Mouse (Mus musculus) CH12.LX (cell line): Measurements from ENCODE around the gene Ccdc81. TPM values are rescaled to one million over a fixed set of nuclear protein-coding genes. Genes with fewer than 3 reads are reported as not detected.

Experiments used
- DNase-seq: peaks from one replicate; pipeline ENCODE4 v3.0.0-alpha.2; 2013; ENCODE audit errors: extremely low read depth
- H3K27ac ChIP-seq: 2 replicates; pipeline ENCODE4 v1.5.1; 2012; ENCODE audit warnings: low read depth, mild to moderate bottlenecking, control low read depth, moderate library complexity; ENCODE audit not compliant: insufficient read depth
- H3K27me3 ChIP-seq: replicated peaks from 2 replicates; pipeline ENCODE3; 2012; ENCODE audit warnings: inconsistent platforms
- H3K36me3 ChIP-seq, 2 experiments: replicated peaks in 1 of 2; 2 replicates each; pipeline versions ENCODE3 to v1.6.1; 2012; ENCODE audit warnings: inconsistent platforms in 1 of 2, low read length in 1 of 2, mild to moderate bottlenecking in 1 of 2, mixed read lengths in 1 of 2, moderate library complexity in 1 of 2; ENCODE audit not compliant: control insufficient read depth in 1 of 2, insufficient read depth in 1 of 2
- H3K4me1 ChIP-seq, 2 experiments: 2 replicates each; pipeline ENCODE4 v1.6.1; 2012; ENCODE audit warnings: inconsistent platforms in 1 of 2, moderate library complexity in 1 of 2; ENCODE audit not compliant: insufficient read depth in 2 of 2, control insufficient read depth in 1 of 2
- H3K4me2 ChIP-seq: 2 replicates; pipeline ENCODE4 v1.6.1; 2012; ENCODE audit warnings: low read depth, mild to moderate bottlenecking, control low read depth; ENCODE audit not compliant: poor library complexity, insufficient read depth, severe bottlenecking
- H3K4me3 ChIP-seq, 3 experiments: fragments of 150-350 bp in 1 of 3; sonication (generic) in 1 of 3; replicated peaks in 1 of 3; 2 replicates each; pipeline versions ENCODE3 to v1.5.1; 2011 to 2012; ENCODE audit warnings: low read depth in 2 of 3, low read length in 2 of 3, mild to moderate bottlenecking in 2 of 3, moderate library complexity in 2 of 3, control low read depth in 1 of 3, improper control_type of control experiment in 1 of 3, inconsistent platforms in 1 of 3, mixed read lengths in 1 of 3; ENCODE audit not compliant: poor library complexity in 1 of 3
- H3K79me2 ChIP-seq: replicated peaks from 2 replicates; pipeline ENCODE4 v1.6.1; 2012; ENCODE audit warnings: mild to moderate bottlenecking, moderate library complexity; ENCODE audit not compliant: control insufficient read depth, poor library complexity, insufficient read depth, severe bottlenecking; ENCODE audit errors: extremely low read depth
- H3K9ac ChIP-seq: 2 replicates; pipeline ENCODE4 v1.6.1; 2012; ENCODE audit warnings: low read depth, mild to moderate bottlenecking, control low read depth, moderate library complexity; ENCODE audit not compliant: insufficient read depth
- H3K9me3 ChIP-seq: replicated peaks from 2 replicates; pipeline ENCODE3; 2012; ENCODE audit warnings: low read length, inconsistent platforms, mixed read lengths
- BHLHE40 ChIP-seq: IDR thresholded peaks from 2 replicates; pipeline ENCODE4 v1.6.1; 2011; ENCODE audit warnings: mild to moderate bottlenecking, low read depth, low read length, improper control_type of control experiment
- CHD1 ChIP-seq: IDR thresholded peaks from 2 replicates; pipeline ENCODE4 v1.6.1; 2012; ENCODE audit warnings: low read depth, low read length, improper control_type of control experiment, inconsistent platforms
- CHD2 ChIP-seq: IDR thresholded peaks from 2 replicates; pipeline ENCODE4 v1.6.1; 2011; ENCODE audit warnings: low read length, improper control_type of control experiment
- CTCF ChIP-seq, 2 experiments: IDR thresholded peaks in 1 of 2; conservative IDR thresholded peaks in 1 of 2; 2 replicates each; pipeline ENCODE4 v1.5.1; 2011 to 2012; ENCODE audit warnings: low read depth in 2 of 2, low read length in 2 of 2, improper control_type of control experiment in 1 of 2, inconsistent platforms in 1 of 2, mild to moderate bottlenecking in 1 of 2, moderate library complexity in 1 of 2
- E2F4 ChIP-seq: IDR thresholded peaks from 2 replicates; pipeline ENCODE4 v1.6.1; 2011; ENCODE audit warnings: low read depth, low read length, improper control_type of control experiment; ENCODE audit not compliant: insufficient replicate concordance
- ELF1 ChIP-seq: IDR thresholded peaks from 2 replicates; pipeline ENCODE4 v1.6.1; 2014; ENCODE audit warnings: low read depth, mild to moderate bottlenecking, inconsistent platforms, low read length, improper control_type of control experiment
- EP300 ChIP-seq: IDR thresholded peaks from 2 replicates; pipeline ENCODE4 v1.6.1; 2011; ENCODE audit warnings: low read length, improper control_type of control experiment
- ETS1 ChIP-seq: conservative IDR thresholded peaks from 2 replicates; pipeline ENCODE4 v1.6.1; 2012; ENCODE audit warnings: low read depth, mild to moderate bottlenecking, inconsistent platforms, low read length, improper control_type of control experiment, moderate library complexity
- GABPA ChIP-seq: IDR thresholded peaks from 2 replicates; pipeline ENCODE4 v1.6.1; 2012; ENCODE audit warnings: low read depth, low read length, improper control_type of control experiment, inconsistent platforms; ENCODE audit not compliant: insufficient replicate concordance
- HCFC1 ChIP-seq: IDR thresholded peaks from 2 replicates; pipeline ENCODE4 v1.6.1; 2012; ENCODE audit warnings: low read depth, mild to moderate bottlenecking, inconsistent platforms, low read length, improper control_type of control experiment
- IRF4 ChIP-seq: IDR thresholded peaks from 2 replicates; pipeline ENCODE4 v1.6.1; 2014; ENCODE audit warnings: low read depth, mild to moderate bottlenecking, inconsistent platforms, low read length, improper control_type of control experiment
- JUN ChIP-seq: IDR thresholded peaks from 2 replicates; pipeline ENCODE4 v1.6.1; 2011; ENCODE audit warnings: low read depth, mild to moderate bottlenecking, low read length, improper control_type of control experiment, moderate library complexity; ENCODE audit not compliant: insufficient read depth
- JUND ChIP-seq: conservative IDR thresholded peaks from 2 replicates; pipeline ENCODE4 v1.6.1; 2011; ENCODE audit warnings: low read depth, low read length, improper control_type of control experiment
- KAT2A ChIP-seq: IDR thresholded peaks from 2 replicates; pipeline ENCODE4 v1.6.1; 2012; ENCODE audit warnings: low read length, improper control_type of control experiment, inconsistent platforms; ENCODE audit not compliant: insufficient replicate concordance
- MAFK ChIP-seq: IDR thresholded peaks from 2 replicates; pipeline ENCODE4 v1.6.1; 2011; ENCODE audit warnings: low read length, improper control_type of control experiment; ENCODE audit not compliant: insufficient replicate concordance
- MAX ChIP-seq: IDR thresholded peaks from 2 replicates; pipeline ENCODE4 v1.6.1; 2011; ENCODE audit warnings: low read length, improper control_type of control experiment
- MAZ ChIP-seq: IDR thresholded peaks from 2 replicates; pipeline ENCODE4 v1.6.1; 2012; ENCODE audit warnings: low read depth, mild to moderate bottlenecking, inconsistent platforms, low read length, improper control_type of control experiment, moderate library complexity
- MEF2A ChIP-seq: IDR thresholded peaks from 2 replicates; pipeline ENCODE4 v1.6.1; 2014; ENCODE audit warnings: low read depth, mild to moderate bottlenecking, inconsistent platforms, low read length, improper control_type of control experiment, borderline replicate concordance
- MXI1 ChIP-seq: IDR thresholded peaks from 2 replicates; pipeline ENCODE4 v1.6.1; 2011; ENCODE audit warnings: mild to moderate bottlenecking, low read depth, low read length, improper control_type of control experiment
- MYC ChIP-seq: IDR thresholded peaks from 2 replicates; pipeline ENCODE4 v1.6.1; 2011; ENCODE audit warnings: low read depth, mild to moderate bottlenecking, improper control_type of control experiment, low read length
- NELFE ChIP-seq: IDR thresholded peaks from 2 replicates; pipeline ENCODE4 v1.6.1; 2011; ENCODE audit warnings: low read depth, low read length, improper control_type of control experiment
- NRF1 ChIP-seq: IDR thresholded peaks from 2 replicates; pipeline ENCODE4 v1.6.1; 2014; ENCODE audit warnings: low read depth, mild to moderate bottlenecking, inconsistent platforms, low read length, improper control_type of control experiment, moderate library complexity
- PAX5 ChIP-seq: IDR thresholded peaks from 2 replicates; pipeline ENCODE4 v1.6.1; 2012; ENCODE audit warnings: low read length, inconsistent platforms, mixed read lengths
- POLR2A ChIP-seq: IDR thresholded peaks from 2 replicates; pipeline ENCODE4 v1.6.1; 2011; ENCODE audit warnings: low read depth, mild to moderate bottlenecking, improper control_type of control experiment, low read length
- POLR2AphosphoS2 ChIP-seq: IDR thresholded peaks from 2 replicates; pipeline ENCODE4 v1.6.1; 2011; ENCODE audit warnings: low read depth, low read length, improper control_type of control experiment
- RAD21 ChIP-seq: IDR thresholded peaks from 2 replicates; pipeline ENCODE4 v1.6.1; 2011; ENCODE audit warnings: low read depth, mild to moderate bottlenecking, low read length, improper control_type of control experiment, moderate library complexity
- RCOR1 ChIP-seq: conservative IDR thresholded peaks from 2 replicates; pipeline ENCODE4 v1.6.1; 2012; ENCODE audit warnings: low read depth, mild to moderate bottlenecking, inconsistent platforms, low read length, improper control_type of control experiment
- SIN3A ChIP-seq: IDR thresholded peaks from 2 replicates; pipeline ENCODE4 v1.6.1; 2012; ENCODE audit warnings: low read length, improper control_type of control experiment, inconsistent platforms
- SMC3 ChIP-seq: IDR thresholded peaks from 2 replicates; pipeline ENCODE4 v1.6.1; 2011; ENCODE audit warnings: low read depth, low read length, improper control_type of control experiment
- TBP ChIP-seq: conservative IDR thresholded peaks from 2 replicates; pipeline ENCODE4 v1.6.1; 2011; ENCODE audit warnings: low read depth, low read length, improper control_type of control experiment
- TCF12 ChIP-seq: IDR thresholded peaks from 2 replicates; pipeline ENCODE4 v1.6.1; 2014; ENCODE audit warnings: low read depth, mild to moderate bottlenecking, inconsistent platforms, low read length, improper control_type of control experiment
- UBTF ChIP-seq: IDR thresholded peaks from 2 replicates; pipeline ENCODE4 v1.6.1; 2012; ENCODE audit warnings: low read depth, mild to moderate bottlenecking, inconsistent platforms, low read length, improper control_type of control experiment, moderate library complexity
- USF1 ChIP-seq: IDR thresholded peaks from 2 replicates; pipeline ENCODE4 v1.6.1; 2014; ENCODE audit warnings: low read depth, mild to moderate bottlenecking, inconsistent platforms, low read length, improper control_type of control experiment
- USF2 ChIP-seq: conservative IDR thresholded peaks from 2 replicates; pipeline ENCODE4 v1.6.1; 2011; ENCODE audit warnings: low read depth, low read length, improper control_type of control experiment
- ZC3H11A ChIP-seq: IDR thresholded peaks from 2 replicates; pipeline ENCODE4 v1.6.1; 2012; ENCODE audit warnings: low read depth, mild to moderate bottlenecking, inconsistent platforms, low read length, improper control_type of control experiment
- ZKSCAN1 ChIP-seq: IDR thresholded peaks from 2 replicates; pipeline ENCODE4 v1.6.1; 2012; ENCODE audit warnings: low read depth, inconsistent platforms, low read length, improper control_type of control experiment, borderline replicate concordance
- ZMIZ1 ChIP-seq: IDR thresholded peaks from 2 replicates; pipeline ENCODE4 v1.6.1; 2012; ENCODE audit warnings: low read depth, mild to moderate bottlenecking, inconsistent platforms, low read length, improper control_type of control experiment
- ZNF384 ChIP-seq: IDR thresholded peaks from 2 replicates; pipeline ENCODE4 v1.6.1; 2012; ENCODE audit warnings: low read depth, low read length, improper control_type of control experiment, inconsistent platforms
- dilution Hi-C: fragments of 300-500 bp; cut with MboI; formaldehyde crosslinking; loops from 2 replicates; pipeline ENCODE4 v1.14.3; 2020; ENCODE audit warnings: low sequenced_read_pairs; ENCODE audit not compliant: extremely low pct_unique_long_range_greater_than_20kb, extremely low pct_ligation_motif_present
- in situ Hi-C: fragments of 300-500 bp; cut with MboI; formaldehyde crosslinking; loops from 3 replicates; pipeline ENCODE4 v1.14.3; 2019; ENCODE audit warnings: low sequenced_read_pairs, low pct_ligation_motif_present, low pct_unique_long_range_greater_than_20kb, mixed read lengths
- polyA plus RNA-seq: library from polyadenylated mRNA; unstranded; fragments of >175 nt; gene quantifications from 2 replicates; pipeline ENCODE4 v1.2.1, GENCODE M21; 2012; ENCODE audit warnings: low read depth; ENCODE audit not compliant: insufficient read length
- total RNA-seq, 2 experiments: library from RNA; depleted of rRNA; stranded (reverse); fragments of 300-350 nt in 1 of 2; fragments of >200 nt in 1 of 2; gene quantifications; 2 replicates each; pipeline ENCODE4 v1.2.3; 2012 to 2014

Gene Ccdc81
- total and polyA plus RNA-seq, 3 experiments: not detected

GRCm38 (mm10) chr7:89841670-89842403 lies 61.6 kb downstream of the Ccdc81 start:
- Histone ChIP-seq H3K36me3 (no peaks in the 10 kb centered on the region), H3K27me3 (no peaks in the 10 kb centered on the region), H3K27ac (no peak overlapping the region), H3K4me1 (peaks cover 7 to 16% of the 10 kb centered on the region in 2 experiments), H3K79me2 (no peaks in the 10 kb centered on the region), H3K9ac (no peak overlapping the region), H3K9me3 (no peaks in the 10 kb centered on the region), H3K4me3 (no peak overlapping the region), H3K4me2 (peak overlapping the region; percentile 77)
- dilution Hi-C loops: no loop called here
- TF ChIP-seq ETS1 (peak; percentile 44; the same call in 1 of the 2 replicates), ZMIZ1 (no peak), HCFC1 (no peak), USF1 (no peak), BHLHE40 (peak; percentile 57), JUND (peak; percentile 34; the same call in 1 of the 2 replicates), MAX (no peak; the same call in 1 of the 2 replicates), MXI1 (peak; percentile 23; the same call in 1 of the 2 replicates), TCF12 (peak; percentile 24; the same call in 1 of the 2 replicates), KAT2A (no peak), GABPA (no peak), E2F4 (no peak), EP300 (peak; percentile 36; the same call in 1 of the 2 replicates), MAZ (no peak), UBTF (no peak), MYC (no peak), SIN3A (no peak), NRF1 (no peak), PAX5 (no peak), JUN (no peak), ZKSCAN1 (no peak), RAD21 (peak; percentile 93), ZC3H11A (peak; percentile 51; the same call in 1 of the 2 replicates), IRF4 (0 out of 2 replicates have a peak, but pooled peaks have one; percentile 8), MEF2A (no peak), RCOR1 (no peak), CTCF (conservative IDR thresholded peaks at IDR 0.05 in 1 of 2, IDR thresholded peaks at IDR 0.05 in 1 of 2; ENCODE audit: low read depth in 2 of 2, low read length in 2 of 2) (peak; percentile 70 to 94), POLR2A (no peak), CHD1 (no peak), TBP (no peak), NELFE (peak; percentile 16; the same call in 1 of the 2 replicates), POLR2AphosphoS2 (no peak), USF2 (no peak), CHD2 (no peak), MAFK (peak; percentile 30; the same call in 1 of the 2 replicates), ELF1 (peak; percentile 15; the same call in 1 of the 2 replicates), SMC3 (peak; percentile 89), ZNF384 (no peak; the same call in 1 of the 2 replicates)
- peak; percentile 90 for DNase-seq
- in situ Hi-C loops: loop anchor here (10.0 to 25.0 kb wide), 2 partner anchors 180 to 327 kb away; no protein-coding TSS in a partner anchor
